Mouse (Mus musculus): ENCODE data around the gene 2510002D24Rik. TPM values are rescaled to one million over a fixed set of nuclear protein-coding genes. Genes with fewer than 3 reads are reported as not detected.

The 2510002D24Rik gene
- 39.6 and 40.0 TPM in 2 replicates for polyA plus RNA-seq (2015; fragmentation: Nextera tagmentation; extraction: Ambion mirVana)

DNA sequence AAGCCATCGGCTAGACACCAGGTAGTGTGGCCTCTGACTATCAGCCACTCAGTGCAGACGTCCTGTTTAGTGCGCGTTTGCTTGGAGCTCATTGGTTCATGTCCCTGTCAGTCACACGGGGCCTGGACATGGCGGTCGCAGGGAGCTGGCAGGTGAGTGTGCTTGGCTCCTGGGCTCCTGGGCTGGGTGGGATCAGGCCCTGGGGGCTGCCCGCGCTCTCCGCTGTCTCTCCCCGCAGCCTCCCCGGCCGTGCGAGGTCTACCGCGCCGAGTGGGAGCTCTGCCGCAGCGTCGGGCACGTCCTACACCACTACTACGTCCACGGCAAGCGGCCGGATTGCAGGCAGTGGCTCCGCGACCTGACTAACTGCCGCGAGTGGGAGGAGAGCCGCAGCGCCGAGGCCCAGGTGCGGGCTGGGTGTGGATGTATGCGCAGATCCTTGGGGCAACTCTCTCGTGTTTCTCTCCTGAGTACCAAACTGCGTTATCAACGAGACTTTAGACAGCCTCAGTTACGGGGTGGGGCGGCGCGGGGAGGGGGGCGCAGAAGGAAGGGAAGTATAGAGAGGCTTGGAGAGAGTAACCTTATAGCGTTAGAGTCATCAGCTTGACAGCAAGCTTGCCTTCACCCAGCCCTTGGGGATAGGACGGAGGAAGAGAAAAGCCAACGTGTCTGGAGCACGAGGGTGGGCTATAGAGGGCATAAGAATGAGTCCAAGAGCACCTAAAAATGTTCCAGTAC is at the start of gene 2510002D24Rik, which contains the start of gene Gm28539:
TSS of gene 2510002D24Rik (plus strand) at position 111 of the 741 bp plus-strand sequence.
TSS of gene Gm28539 (plus strand) at position 117 of the 741 bp plus-strand sequence.
- ATAC-seq (replicated peaks; ENCODE audit: extremely low read depth, insufficient read depth, low FRiP score): peak; percentile 96
- H3K4me1 ChIP-seq (ENCODE audit: control insufficient read depth, insufficient read depth, low read length): peaks cover 4% of the 10 kb centered on the region; the same call in 1 of the 2 replicates
- H3K27ac ChIP-seq (ENCODE audit: low read length): peak within 1 kb of the TSS; percentile 55; the same call in 1 of the 2 replicates
- WGBS: under 1% methylated on average over 46 of the region's 46 CpGs
- H3K27me3 ChIP-seq (ENCODE audit: control insufficient read depth, insufficient read depth, low read length): no peaks in the 10 kb centered on the region
- peak within 1 kb of the TSS; percentile 97 for H3K9ac ChIP-seq (ENCODE audit: low read length)
- H3K36me3 ChIP-seq (ENCODE audit: control insufficient read depth, insufficient read depth): peaks cover 25% of the 10 kb centered on the region
- peak within 1 kb of the TSS; percentile 95 for H3K4me3 ChIP-seq (ENCODE audit: low read length)
- peak within 1 kb of the TSS; percentile 88 for H3K4me2 ChIP-seq (ENCODE audit: low read depth, low read length)
- H3K9me3 ChIP-seq (replicated peaks; ENCODE audit: control insufficient read depth, low read length): no peaks in the 10 kb centered on the region

DNA sequence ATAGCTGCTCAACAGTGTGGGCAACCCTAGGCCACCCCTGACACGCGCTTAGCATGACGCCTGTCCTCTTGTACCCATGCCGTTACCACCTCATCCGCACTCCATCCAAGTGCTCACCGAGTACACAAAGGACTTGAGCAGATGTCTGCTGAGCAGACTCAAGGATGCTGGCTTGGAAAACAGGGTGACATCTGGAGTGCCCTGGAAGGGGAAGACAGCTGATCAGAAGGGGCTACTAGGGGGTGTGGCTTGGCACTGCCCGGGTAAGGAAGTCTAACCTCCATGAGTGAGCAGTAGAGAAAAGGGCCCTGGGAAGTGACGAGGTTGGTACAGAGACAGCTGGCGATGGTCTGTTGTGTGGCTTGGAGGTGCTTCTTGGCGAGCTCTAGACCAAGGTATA is 49.7 kb upstream of the 2510002D24Rik start:
- H3K9ac ChIP-seq (ENCODE audit: low read length): no peak overlapping the region
- no peaks in the 10 kb centered on the region for H3K9me3 ChIP-seq (replicated peaks; ENCODE audit: control insufficient read depth, low read length)
- H3K27me3 ChIP-seq (ENCODE audit: control insufficient read depth, insufficient read depth, low read length): no peaks in the 10 kb centered on the region
- no peak overlapping the region for H3K4me2 ChIP-seq (ENCODE audit: low read depth, low read length)
- H3K36me3 ChIP-seq (ENCODE audit: control insufficient read depth, insufficient read depth): peaks cover 27% of the 10 kb centered on the region
- no peak overlapping the region for H3K27ac ChIP-seq (ENCODE audit: low read length)
- H3K4me3 ChIP-seq (ENCODE audit: low read length): no peak overlapping the region
- ATAC-seq (replicated peaks; ENCODE audit: extremely low read depth, insufficient read depth, low FRiP score): no peak
- H3K4me1 ChIP-seq (ENCODE audit: control insufficient read depth, insufficient read depth, low read length): no peaks in the 10 kb centered on the region
- WGBS: 93% methylated on average over 10 of the region's 10 CpGs

DNA sequence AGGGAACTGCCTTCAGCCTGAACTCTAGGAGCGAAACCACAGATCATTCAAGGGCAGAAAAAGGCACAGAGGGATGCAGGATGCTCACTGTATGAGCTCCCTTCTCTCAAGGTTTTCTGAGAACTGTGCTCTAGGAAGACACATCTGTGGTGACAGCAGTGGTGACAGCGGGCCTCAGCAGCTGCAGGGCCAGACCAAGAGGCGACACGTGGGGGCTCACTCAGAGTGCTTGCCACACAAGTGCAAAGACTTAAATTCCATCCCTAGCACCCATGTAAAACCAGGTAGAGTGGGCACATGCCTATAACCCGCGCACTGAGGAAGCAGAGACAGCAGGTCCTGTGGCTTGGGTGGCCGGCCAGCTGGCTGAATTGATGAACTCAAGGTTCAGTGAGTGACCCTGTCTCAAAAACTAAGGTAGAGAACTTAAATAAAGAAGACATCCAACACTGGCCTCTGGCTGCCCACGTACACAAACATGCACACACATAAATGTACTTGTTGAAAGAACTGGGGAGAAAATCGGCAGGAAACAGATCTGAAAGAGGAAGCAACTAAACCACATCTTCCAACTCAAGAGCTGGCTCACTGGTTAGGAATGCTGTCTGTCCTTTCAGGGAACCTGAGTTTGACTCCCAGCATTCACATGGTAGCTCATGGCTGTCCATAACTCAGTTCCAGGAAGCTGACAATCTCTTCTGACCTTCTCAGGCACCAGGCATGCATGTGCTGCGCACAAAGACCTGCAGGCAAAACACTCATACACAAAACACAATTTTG is 47.6 kb upstream of the 2510002D24Rik start:
- no peak overlapping the region for H3K27ac ChIP-seq (ENCODE audit: low read length)
- no peak overlapping the region for H3K4me2 ChIP-seq (ENCODE audit: low read depth, low read length)
- H3K4me1 ChIP-seq (ENCODE audit: control insufficient read depth, insufficient read depth, low read length): no peaks in the 10 kb centered on the region
- H3K36me3 ChIP-seq (ENCODE audit: control insufficient read depth, insufficient read depth): peaks cover 29% of the 10 kb centered on the region
- no peak overlapping the region for H3K9ac ChIP-seq (ENCODE audit: low read length)
- no peak for ATAC-seq (replicated peaks; ENCODE audit: extremely low read depth, insufficient read depth, low FRiP score)
- no peaks in the 10 kb centered on the region for H3K9me3 ChIP-seq (replicated peaks; ENCODE audit: control insufficient read depth, low read length)
- H3K4me3 ChIP-seq (ENCODE audit: low read length): no peak overlapping the region
- WGBS: 80% methylated on average over 10 of the region's 10 CpGs
- H3K27me3 ChIP-seq (ENCODE audit: control insufficient read depth, insufficient read depth, low read length): no peaks in the 10 kb centered on the region

DNA sequence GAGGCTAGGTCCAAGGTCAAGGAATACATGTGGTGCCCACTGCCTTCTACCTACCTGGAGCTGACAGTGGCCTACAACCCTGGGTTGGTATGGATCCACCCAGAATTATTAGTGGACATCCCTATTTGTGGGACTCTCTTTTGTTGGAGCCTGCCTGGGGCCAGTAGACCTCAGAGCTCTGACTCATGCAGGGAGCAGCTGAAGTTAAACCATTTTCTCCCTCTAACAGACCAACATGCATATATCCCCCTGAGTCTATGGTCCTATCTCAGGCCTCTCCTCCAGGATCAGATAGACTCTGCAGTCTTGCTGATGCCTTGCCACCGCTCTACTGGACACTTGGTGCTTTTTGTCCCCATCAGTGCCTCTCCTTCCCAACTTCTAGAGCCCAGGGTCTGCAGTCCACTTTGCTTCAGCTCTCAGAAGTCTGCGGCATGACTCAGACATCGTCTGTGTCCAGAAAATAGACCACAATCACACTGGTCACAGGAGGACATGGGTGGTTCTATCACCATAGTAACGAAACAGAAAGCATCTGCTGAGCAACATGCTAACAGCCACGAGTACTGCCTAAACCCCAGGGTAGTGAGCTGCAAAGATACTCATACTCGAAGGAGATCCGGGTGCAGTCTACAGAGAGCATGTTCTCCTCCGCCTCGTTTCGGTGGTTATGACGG is 41.0 kb upstream of the 2510002D24Rik start:
- H3K9me3 ChIP-seq (replicated peaks; ENCODE audit: control insufficient read depth, low read length): no peaks in the 10 kb centered on the region
- H3K27ac ChIP-seq (ENCODE audit: low read length): no peak overlapping the region
- ATAC-seq (replicated peaks; ENCODE audit: extremely low read depth, insufficient read depth, low FRiP score): no peak
- H3K36me3 ChIP-seq (ENCODE audit: control insufficient read depth, insufficient read depth): peaks cover 33% of the 10 kb centered on the region
- H3K27me3 ChIP-seq (ENCODE audit: control insufficient read depth, insufficient read depth, low read length): no peaks in the 10 kb centered on the region
- no peak overlapping the region for H3K9ac ChIP-seq (ENCODE audit: low read length)
- no peaks in the 10 kb centered on the region for H3K4me1 ChIP-seq (ENCODE audit: control insufficient read depth, insufficient read depth, low read length)
- H3K4me3 ChIP-seq (ENCODE audit: low read length): no peak overlapping the region
- WGBS: 86% methylated on average over 11 of the region's 11 CpGs
- no peak overlapping the region for H3K4me2 ChIP-seq (ENCODE audit: low read depth, low read length)

DNA sequence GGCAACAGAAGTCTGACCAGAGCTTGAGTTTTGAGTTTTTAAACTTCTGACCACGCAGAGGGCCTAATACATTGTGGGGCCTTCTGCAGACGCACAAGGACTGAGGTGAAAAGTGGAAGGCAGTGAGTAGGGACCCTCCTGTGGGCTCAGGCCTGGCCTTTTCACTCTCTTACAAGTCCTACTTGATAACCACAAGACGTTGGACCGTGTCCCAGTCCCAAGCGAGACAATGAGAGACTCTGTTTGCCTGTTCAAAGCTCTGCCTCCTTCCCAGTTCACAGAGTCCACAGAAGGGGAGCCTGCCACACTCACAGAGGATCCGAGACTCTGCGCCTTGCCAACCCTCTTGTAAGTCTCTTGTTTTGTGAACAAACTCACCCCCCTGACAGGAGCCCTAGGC is 39.7 kb upstream of the 2510002D24Rik start:
- no peak overlapping the region for H3K27ac ChIP-seq (ENCODE audit: low read length)
- 86% methylated on average over 7 of the region's 7 CpGs for WGBS
- no peak for ATAC-seq (replicated peaks; ENCODE audit: extremely low read depth, insufficient read depth, low FRiP score)
- no peak overlapping the region for H3K4me2 ChIP-seq (ENCODE audit: low read depth, low read length)
- no peaks in the 10 kb centered on the region for H3K9me3 ChIP-seq (replicated peaks; ENCODE audit: control insufficient read depth, low read length)
- no peaks in the 10 kb centered on the region for H3K27me3 ChIP-seq (ENCODE audit: control insufficient read depth, insufficient read depth, low read length)
- H3K9ac ChIP-seq (ENCODE audit: low read length): 0 out of 2 replicates have a peak overlapping the region, but pooled peaks have one; percentile 13
- H3K4me1 ChIP-seq (ENCODE audit: control insufficient read depth, insufficient read depth, low read length): no peaks in the 10 kb centered on the region
- H3K36me3 ChIP-seq (ENCODE audit: control insufficient read depth, insufficient read depth): peaks cover 38% of the 10 kb centered on the region
- H3K4me3 ChIP-seq (ENCODE audit: low read length): no peak overlapping the region

DNA sequence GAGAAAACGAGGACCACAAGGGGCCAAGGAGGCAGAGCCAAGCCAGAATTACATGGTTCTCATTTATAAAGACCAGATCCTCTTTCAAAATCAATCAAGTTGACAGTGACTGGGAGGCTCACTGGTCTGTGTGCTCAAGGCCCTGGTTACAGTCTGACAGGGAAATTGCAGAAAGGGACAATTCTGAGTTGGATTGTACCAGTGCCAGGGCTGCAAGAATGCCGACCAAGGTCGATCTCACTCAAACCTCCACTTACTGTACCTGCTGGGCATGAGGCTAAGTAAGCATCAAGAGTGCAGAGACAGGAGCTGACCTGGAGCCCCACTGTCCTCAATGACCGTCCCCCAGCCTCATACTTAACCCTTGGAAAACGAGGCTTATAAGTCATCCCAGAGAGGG is 38.2 kb upstream of the 2510002D24Rik start:
- H3K4me2 ChIP-seq (ENCODE audit: low read depth, low read length): no peak overlapping the region
- H3K4me3 ChIP-seq (ENCODE audit: low read length): no peak overlapping the region
- no peak overlapping the region for H3K9ac ChIP-seq (ENCODE audit: low read length)
- H3K27ac ChIP-seq (ENCODE audit: low read length): no peak overlapping the region
- H3K9me3 ChIP-seq (replicated peaks; ENCODE audit: control insufficient read depth, low read length): no peaks in the 10 kb centered on the region
- no peaks in the 10 kb centered on the region for H3K27me3 ChIP-seq (ENCODE audit: control insufficient read depth, insufficient read depth, low read length)
- peaks cover 34% of the 10 kb centered on the region for H3K36me3 ChIP-seq (ENCODE audit: control insufficient read depth, insufficient read depth)
- H3K4me1 ChIP-seq (ENCODE audit: control insufficient read depth, insufficient read depth, low read length): no peaks in the 10 kb centered on the region
- ATAC-seq (replicated peaks; ENCODE audit: extremely low read depth, insufficient read depth, low FRiP score): no peak
- 91% methylated on average over 5 of the region's 5 CpGs for WGBS

DNA sequence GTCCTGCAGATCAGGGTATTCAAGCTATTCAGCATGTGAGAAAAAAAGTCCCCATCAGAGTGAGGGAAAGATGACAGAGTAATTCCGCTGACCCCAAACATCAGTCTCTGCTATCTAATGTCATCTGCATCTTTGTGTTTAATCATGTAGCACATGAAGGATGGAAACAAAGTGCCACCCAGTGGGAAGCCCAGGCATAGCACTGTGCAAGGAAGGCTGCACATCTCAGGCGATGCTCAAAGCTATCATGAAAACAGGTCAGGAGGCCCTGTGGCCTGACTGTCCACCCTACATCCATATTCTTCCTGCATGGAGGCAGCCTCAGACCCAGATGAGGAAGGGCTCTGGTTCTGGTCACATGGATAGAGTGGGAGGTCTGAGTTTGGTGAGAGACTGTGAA is 37.5 kb upstream of the 2510002D24Rik start:
- ATAC-seq (replicated peaks; ENCODE audit: extremely low read depth, insufficient read depth, low FRiP score): no peak
- H3K4me2 ChIP-seq (ENCODE audit: low read depth, low read length): no peak overlapping the region
- peaks cover 31% of the 10 kb centered on the region for H3K36me3 ChIP-seq (ENCODE audit: control insufficient read depth, insufficient read depth)
- H3K9me3 ChIP-seq (replicated peaks; ENCODE audit: control insufficient read depth, low read length): no peaks in the 10 kb centered on the region
- WGBS: 73% methylated on average over 2 of the region's 2 CpGs
- no peaks in the 10 kb centered on the region for H3K27me3 ChIP-seq (ENCODE audit: control insufficient read depth, insufficient read depth, low read length)
- no peak overlapping the region for H3K4me3 ChIP-seq (ENCODE audit: low read length)
- no peak overlapping the region for H3K9ac ChIP-seq (ENCODE audit: low read length)
- no peaks in the 10 kb centered on the region for H3K4me1 ChIP-seq (ENCODE audit: control insufficient read depth, insufficient read depth, low read length)
- H3K27ac ChIP-seq (ENCODE audit: low read length): no peak overlapping the region

DNA sequence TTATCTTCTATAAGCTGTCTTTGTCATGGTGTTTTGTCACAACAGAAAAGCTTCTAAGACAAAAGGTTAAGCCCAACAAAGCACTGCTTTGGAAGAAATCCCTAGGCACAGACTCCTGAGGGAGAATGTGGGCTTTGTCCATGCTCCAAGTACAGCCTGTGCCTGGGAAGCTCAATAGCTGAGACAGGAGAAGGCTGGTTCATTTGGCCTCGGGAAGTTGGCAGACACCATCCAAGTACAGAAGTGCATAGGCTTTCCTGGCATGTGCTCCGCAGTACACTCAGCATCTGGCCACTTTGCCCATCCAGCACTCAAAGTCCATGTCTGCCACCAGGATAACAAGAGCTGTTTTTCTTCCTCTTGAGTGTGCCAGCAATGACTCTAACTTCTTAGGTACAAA is 30.6 kb upstream of the 2510002D24Rik start:
- Histone ChIP-seq H3K4me1 (ENCODE audit: control insufficient read depth, insufficient read depth, low read length) (peaks cover under 1% of the 10 kb centered on the region; the same call in 1 of the 2 replicates), H3K4me2 (ENCODE audit: low read depth, low read length) (no peak overlapping the region), H3K27ac (ENCODE audit: low read length) (no peak overlapping the region), H3K36me3 (ENCODE audit: control insufficient read depth, insufficient read depth) (peaks cover 47% of the 10 kb centered on the region), H3K27me3 (ENCODE audit: control insufficient read depth, insufficient read depth, low read length) (no peaks in the 10 kb centered on the region), H3K4me3 (ENCODE audit: low read length) (no peak overlapping the region), H3K9ac (ENCODE audit: low read length) (no peak overlapping the region), H3K9me3 (replicated peaks; ENCODE audit: control insufficient read depth, low read length) (no peaks in the 10 kb centered on the region)
- 87% methylated on average over 2 of the region's 2 CpGs for WGBS
- no peak for ATAC-seq (replicated peaks; ENCODE audit: extremely low read depth, insufficient read depth, low FRiP score)

All from heart, embryonic 16.5 days (tissue).